Mouse (Mus musculus) adrenal gland, postnatal 4 days (tissue): ENCODE measurements around the gene Hrk. TPM values are rescaled to one million over a fixed set of nuclear protein-coding genes. Genes with fewer than 3 reads are reported as not detected.

ENCODE experiments used
- DNase-seq, 2 experiments: peaks; one replicate each; pipeline ENCODE4 v3.0.0; 2021 to 2022; ENCODE audit warnings: low spot score in 2 of 2, mixed read lengths in 2 of 2
- total RNA-seq, 2 experiments: library from RNA; stranded (reverse); gene quantifications; 2 replicates each; pipeline ENCODE4 v1.2.3; 2021

Hrk gene
- total RNA-seq, 2 experiments from 2014 or later, result 1.3 to 1.5 TPM

GRCm38 (mm10) chr5:118160691-118161090 lies 3.8 kb upstream of the Hrk start:
- DNase-seq, result no peak

GRCm38 (mm10) chr5:118165462-118165861 lies 1.0 kb downstream of the Hrk start:
- no peak for DNase-seq

- no peak for DNase-seq
Measured at GRCm38 (mm10) chr5:118167561-118167995, 3.1 kb downstream of the Hrk start.

- no peak for DNase-seq
Measured at GRCm38 (mm10) chr5:118169222-118170221, 5.1 kb downstream of the Hrk start.

DNA sequence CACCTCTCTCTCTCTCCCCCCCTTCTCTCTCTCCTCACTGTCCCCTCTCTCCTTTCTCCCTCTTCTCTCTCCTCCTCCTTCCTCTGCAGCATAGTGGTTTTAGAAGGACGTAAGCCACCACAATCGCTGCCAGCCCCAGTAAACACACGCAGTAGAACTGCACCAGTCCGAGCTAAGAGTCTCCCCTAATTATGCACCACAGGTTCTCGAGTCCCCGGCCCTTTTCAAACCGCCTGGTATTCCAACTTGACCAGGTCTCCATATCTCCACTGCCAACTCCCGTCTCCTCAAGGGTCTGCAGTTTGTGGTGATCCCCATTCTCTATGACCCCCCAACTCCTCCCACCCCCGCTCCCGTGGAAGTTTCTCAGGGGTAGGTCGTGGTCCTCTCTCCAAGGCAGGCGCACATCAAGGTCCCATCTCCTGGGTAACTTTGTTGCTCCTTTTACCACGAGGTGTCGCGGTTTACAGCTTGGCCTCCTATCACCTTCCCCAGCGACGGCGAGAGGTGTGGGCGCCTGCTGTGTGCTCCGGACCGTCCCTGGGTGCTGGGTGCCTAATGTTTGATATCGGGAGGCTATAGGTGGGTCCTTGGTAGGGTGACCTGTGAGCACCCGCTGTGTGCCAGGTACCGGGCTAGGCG lies 6.6 kb downstream of the Hrk start:
- no peak for DNase-seq

DNA sequence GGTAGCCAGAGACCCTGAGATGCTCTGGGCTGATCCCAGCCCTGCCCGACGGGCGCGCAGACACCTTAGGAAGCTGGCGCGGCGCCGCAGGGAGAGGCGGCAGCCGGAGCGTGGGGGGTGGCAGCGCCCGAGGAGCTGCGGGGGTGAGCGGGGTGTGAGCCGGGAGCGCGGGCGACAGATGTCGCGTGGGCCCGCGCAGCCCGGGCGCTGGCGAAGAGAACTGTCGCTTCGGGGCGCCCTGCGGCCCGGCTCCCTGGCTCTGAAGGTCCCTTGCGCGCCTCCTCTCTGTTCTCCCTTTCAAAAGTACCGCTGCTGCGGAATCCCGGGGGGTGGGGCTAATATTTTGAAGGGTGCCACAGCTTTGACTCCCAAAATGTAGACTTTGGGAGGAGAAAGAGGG lies 7.2 kb downstream of the Hrk start:
- no peak for DNase-seq

DNA sequence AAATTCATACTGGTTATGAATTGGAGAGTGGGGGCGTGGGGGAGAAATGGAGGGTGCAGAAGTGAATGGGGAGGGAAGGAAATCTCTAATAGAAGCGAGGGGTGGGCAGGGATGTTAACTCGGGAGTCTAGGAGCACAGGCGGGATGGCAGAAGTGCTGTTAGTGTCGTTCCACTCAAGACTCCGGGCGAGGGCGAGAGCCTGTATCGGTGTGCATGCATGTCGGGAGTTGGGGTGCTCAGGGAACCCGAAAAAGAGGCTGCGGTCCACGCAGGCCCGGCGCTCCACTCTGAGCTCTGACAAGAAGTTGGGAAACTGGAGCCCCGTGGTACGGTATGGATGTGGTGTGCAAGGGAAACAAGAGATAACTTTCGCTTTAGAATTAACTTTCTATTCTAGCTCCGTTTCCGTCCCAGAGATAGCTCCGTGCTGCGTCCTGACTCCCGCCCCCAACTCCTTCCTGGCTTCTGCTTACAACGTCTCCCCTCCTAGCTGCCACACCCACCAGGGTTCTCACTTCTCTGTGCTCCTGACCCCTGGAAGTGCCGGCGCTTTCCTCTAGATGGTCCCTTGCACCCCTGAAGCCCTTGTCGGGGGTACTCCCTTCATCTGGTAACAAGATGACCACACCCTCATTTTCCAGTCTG lies 7.8 kb downstream of the Hrk start:
- DNase-seq, result no peak

GRCm38 (mm10) chr5:118174310-118175009 lies 10.0 kb downstream of the Hrk start:
- no peak for DNase-seq

DNA sequence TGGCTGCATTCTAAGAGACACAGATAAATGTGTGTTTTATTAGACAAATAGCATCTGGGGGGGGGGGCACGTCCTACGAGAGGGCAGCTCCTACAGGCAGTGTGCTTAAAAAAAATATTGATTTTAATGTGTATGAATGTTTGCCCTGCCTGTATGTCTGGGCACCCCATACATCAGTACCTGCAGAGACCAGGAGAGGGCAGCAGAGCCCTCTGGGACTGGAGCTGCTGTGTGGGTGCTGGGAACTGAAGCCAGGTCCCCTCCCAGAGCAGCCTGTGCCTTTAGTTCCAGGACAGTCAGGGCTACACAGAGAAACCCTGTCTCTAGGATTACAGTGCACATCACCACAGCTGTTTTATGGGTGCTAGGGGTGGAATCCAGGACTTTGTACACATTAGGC lies 10.7 kb downstream of the Hrk start:
- DNase-seq, result no peak

DNA sequence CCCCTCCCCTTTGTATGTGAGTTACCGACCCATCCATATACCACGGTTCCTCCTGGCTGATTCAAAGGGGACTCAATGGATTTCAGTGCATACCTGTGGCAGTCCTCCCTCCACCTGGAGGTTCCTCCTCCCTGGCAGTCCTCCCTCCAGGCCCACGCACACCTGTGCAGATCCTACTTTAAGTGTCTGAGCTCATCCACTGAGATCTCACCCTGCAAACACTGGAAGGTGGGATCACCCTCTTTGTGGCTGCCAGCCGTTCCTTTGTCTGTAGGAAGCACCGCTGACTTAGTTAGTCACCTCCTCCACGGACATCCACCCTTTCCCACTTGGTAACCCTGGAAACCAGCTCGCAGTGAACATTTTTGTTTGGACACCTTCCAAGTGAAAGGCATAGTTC lies 13.2 kb downstream of the Hrk start:
- DNase-seq, result no peak

DNA sequence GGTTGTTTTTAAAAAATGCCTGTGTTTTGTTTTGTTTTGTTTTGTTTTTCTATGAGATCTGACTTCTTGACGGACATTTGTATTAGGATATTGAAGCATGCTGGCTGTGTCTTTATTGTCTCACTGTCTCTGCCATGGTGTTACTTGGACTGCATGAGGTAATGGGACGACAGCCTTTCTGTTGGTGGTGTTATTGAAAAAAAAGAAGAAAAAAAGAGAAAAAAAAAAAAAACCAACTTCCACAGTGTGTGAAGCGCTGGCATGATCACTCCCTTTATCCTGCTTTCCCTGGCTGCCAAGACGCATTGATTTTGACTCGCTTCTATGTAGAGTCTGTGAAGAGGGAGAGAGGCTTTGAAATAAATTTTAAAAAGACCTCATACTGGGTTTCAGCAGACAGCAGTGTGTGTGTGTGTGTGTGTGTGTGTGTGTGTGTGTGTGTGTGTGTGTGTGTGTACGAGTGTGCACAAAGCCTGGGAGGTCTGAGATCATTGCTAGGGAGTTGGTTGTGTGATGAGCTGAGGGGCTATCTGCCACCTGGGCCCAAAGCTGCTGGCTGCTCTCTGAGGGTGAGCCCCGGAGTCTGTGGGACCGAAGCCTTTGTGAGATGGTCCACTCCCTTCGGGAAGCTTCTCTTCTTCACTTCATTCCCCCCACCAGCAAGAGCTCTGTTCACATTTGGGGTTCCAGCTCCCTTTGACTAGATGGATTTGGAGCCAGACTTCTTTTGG lies 22.6 kb downstream of the Hrk start:
- no peak for DNase-seq

DNA sequence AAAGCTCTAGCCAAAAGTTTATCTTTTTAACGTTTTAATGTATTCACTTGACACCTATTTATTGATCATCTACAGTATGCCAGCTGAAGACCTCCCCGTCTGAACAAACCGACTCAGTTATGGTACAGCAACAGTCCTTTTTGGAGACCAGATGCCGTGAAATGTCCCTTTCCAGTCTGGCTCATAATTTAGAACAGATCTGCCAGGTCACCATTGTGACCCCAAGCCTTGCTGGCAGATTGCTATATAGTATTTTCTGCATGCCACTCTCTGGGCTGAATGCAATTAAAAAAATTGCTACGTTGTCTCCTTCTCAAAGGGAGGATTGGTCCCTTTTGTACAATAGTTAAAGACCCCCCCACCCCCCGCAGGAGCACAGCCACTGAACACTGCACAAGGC lies 23.9 kb downstream of the Hrk start:
- DNase-seq, result no peak

- DNase-seq, result no peak
Measured at GRCm38 (mm10) chr5:118190491-118190890, 26.0 kb downstream of the Hrk start.

DNA sequence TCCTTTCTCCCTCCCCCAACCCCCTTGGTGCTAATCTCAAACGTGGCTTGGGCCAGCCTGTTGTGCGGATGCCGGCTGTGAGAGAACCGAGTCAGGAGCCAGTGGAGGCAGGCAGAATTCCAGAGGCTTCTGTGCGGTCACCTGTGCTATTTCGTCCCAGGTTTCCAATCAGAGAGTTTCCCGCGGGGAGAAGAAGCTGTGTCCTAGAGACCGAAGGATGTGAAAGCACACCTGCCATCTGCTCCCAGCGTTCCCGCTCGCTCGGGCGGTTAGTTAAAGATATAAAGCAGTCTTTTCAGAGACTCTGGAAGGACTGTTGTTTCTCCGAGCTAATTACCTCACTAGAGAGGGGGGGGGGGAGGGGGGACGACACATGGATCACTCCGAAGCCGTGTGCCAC lies 27.8 kb downstream of the Hrk start:
- no peak for DNase-seq

DNA sequence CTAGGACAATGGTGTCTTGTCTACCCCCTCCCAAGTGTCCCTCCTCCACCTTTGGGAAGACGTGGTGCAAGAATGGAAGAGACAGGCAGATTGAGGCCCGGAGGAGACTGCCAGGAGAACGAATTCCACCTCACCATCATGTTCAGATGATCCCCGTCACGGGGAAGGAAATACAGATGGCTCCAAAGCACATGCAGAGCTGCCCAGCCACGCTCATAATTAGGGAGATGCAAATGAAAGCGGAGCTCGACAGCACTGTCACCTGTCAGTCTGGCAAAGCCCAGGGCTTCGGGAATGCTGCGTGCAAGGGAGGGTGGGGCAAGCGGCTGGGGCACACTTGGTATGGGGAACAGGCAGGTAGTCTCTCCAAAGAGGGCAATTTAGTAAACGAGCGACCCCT lies 33.0 kb downstream of the Hrk start:
- no peak for DNase-seq

GRCm38 (mm10) chr5:118199670-118200069 lies 35.2 kb downstream of the Hrk start:
- DNase-seq, result no peak

DNA sequence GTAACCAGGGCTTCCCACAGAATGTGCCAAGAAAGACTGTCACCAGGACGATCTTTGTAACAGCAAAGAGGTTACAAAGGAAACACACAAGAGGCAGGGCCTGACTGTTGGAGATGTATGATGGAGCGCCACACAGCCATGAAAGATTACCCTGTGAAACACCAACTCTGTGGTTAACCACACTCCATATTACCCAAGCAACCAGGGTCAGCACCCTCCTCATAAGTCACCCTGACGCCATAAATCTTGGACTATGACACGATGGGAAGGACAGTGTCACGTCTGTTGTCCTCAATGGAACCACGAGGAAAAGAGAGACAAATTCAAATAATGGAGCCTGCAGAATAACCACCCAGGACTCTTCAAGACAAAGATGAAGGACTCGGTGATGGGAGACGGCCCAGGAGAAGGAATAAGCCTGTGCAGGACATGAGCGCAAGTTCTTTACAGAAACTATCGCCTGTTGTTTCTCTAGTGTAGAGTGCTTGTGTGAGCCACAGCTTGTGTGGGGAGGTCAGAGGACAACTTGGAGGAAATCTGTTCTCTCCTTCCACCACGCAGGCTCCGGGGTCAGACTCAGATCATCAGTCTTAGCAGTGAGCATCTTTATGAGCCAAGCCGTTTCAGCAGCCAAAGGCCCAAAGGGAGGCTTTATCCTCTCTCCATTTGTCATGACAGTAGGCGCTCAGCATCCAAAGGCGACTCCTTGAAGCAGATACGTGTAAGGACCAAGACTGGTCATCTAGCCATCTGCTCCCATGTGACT lies 40.4 kb downstream of the Hrk start:
- DNase-seq, result no peak

DNA sequence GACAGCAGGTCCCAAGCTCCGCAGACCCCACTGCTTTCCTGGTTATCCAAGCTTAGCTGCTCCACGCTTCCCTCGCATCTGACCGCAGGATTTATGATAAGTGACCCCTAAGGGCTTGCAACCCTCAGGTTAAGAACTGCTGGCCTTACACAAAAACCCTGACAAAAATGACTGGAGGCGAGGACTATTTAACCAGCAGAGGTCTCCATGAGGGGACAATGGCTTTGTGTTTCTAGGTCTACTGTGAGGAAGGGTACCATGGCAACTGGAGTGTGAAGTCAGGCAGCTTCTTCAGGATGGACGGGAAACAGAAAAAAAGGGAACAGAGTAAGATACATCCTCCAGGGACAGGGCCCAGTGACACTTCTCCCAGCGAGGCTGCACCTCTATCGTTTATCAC lies 41.4 kb downstream of the Hrk start:
- DNase-seq, result no peak

- DNase-seq, result no peak
Measured at GRCm38 (mm10) chr5:118214012-118214411, 49.6 kb downstream of the Hrk start.
